Mouse (Mus musculus): ENCODE data around the gene Ccdc181. TPM values are rescaled to one million over a fixed set of nuclear protein-coding genes. Genes with fewer than 3 reads are reported as not detected.

Ccdc181 gene
- polyA plus RNA-seq, 1 experiment from 2014 or later, result 10.8 TPM

DNA sequence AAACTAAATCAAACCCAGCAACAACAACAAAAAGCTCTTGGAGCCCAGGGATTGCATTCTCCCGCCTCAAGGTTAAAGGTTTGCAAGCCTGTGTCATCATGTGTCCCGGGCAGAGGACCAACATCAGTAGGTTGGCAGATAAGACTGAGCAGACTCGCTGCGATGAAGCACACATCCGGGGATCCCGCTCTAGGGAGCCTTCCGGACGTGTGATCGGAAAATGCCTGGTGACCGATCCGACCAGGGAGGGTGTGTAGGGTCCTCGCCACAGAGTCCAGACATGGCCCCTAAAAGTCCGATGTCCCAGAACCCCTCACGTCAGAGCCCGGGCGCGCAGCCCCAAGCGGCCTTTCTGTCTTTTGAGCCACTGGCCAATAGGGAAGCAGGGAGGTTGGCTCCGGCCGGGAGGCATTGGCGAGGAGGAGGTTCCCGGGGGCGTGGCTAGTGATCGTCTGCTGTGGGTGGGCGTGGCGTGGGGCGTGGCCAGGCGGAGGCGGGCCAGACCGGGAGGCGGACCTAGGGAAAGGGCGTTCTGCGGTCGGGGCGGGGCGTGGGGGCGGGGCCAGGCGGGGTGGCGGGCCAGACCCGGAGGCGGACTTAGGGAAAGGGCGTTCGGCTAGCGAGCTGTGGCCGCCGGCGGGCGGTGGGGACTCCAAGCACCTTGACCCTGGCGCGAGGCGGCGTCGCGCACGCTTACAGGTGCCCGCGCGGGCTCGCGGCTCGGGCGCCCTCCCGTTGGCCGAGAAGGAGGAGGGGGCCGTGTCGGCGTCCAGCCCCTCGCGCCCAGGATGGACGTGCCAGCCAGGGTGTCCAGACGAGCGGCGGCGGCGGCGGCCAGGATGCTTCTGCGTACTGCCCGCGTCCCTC lies 26.7 kb upstream of the Ccdc181 start, which contains the start of gene Slc19a2:
TSS of gene Slc19a2 (plus strand) at position 582 of the 867 bp plus-strand sequence.
- WGBS, result under 1% methylated on average over 70 of the region's 79 CpGs
- ATAC-seq (replicated peaks; ENCODE audit: extremely low read depth, insufficient read depth, low FRiP score), result peak; percentile 94

DNA sequence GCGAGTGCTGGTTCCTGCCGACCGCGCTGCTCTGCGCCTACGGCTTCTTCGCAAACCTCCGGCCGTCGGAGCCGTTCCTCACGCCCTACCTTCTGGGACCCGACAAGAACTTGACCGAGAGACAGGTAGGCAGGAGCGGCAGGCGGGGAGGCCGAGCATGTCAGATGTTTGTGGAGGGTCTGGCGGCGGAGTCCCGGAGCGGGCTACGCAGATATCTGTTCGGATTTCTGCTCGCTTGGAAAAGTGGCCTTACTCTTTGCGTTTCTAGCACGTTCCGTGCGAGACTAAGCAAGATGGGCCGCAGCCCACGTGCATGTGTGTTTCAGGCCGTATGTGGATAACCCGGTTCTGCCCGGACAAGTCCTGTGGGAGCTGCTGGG lies 26.1 kb upstream of the Ccdc181 start:
- H3K27ac ChIP-seq (ENCODE audit: low read length), result peak overlapping the region; percentile 91
- H3K36me3 ChIP-seq (ENCODE audit: control insufficient read depth, insufficient read depth), result no peaks in the 10 kb centered on the region
- H3K27me3 ChIP-seq (ENCODE audit: control insufficient read depth, insufficient read depth, low read length), result no peaks in the 10 kb centered on the region
- peak overlapping the region; percentile 92 for H3K4me3 ChIP-seq (ENCODE audit: low read length)
- peak overlapping the region; percentile 72 for H3K4me2 ChIP-seq (ENCODE audit: low read depth, low read length)
- peak overlapping the region; percentile 89 for H3K9ac ChIP-seq (ENCODE audit: low read length)
- no peaks in the 10 kb centered on the region for H3K9me3 ChIP-seq (replicated peaks; ENCODE audit: control insufficient read depth, low read length)
- no peak; the same call in 1 of the 2 replicates for ATAC-seq (replicated peaks; ENCODE audit: extremely low read depth, insufficient read depth, low FRiP score)
- peaks cover 20% of the 10 kb centered on the region for H3K4me1 ChIP-seq (ENCODE audit: control insufficient read depth, insufficient read depth, low read length)
- under 1% methylated on average over 33 of the region's 33 CpGs for WGBS

More for the DNA sequence above, 26.7 kb upstream of the Ccdc181 start, which contains the start of gene Slc19a2:
- H3K27ac ChIP-seq (ENCODE audit: low read length), result peak within 1 kb of the TSS; percentile 97
- no peaks in the 10 kb centered on the region for H3K9me3 ChIP-seq (replicated peaks; ENCODE audit: control insufficient read depth, low read length)
- no peaks in the 10 kb centered on the region for H3K36me3 ChIP-seq (ENCODE audit: control insufficient read depth, insufficient read depth)
- peak within 1 kb of the TSS; percentile 72 for H3K4me2 ChIP-seq (ENCODE audit: low read depth, low read length)
- peak within 1 kb of the TSS; percentile 89 for H3K9ac ChIP-seq (ENCODE audit: low read length)
- no peaks in the 10 kb centered on the region for H3K27me3 ChIP-seq (ENCODE audit: control insufficient read depth, insufficient read depth, low read length)
- peak within 1 kb of the TSS; percentile 92 for H3K4me3 ChIP-seq (ENCODE audit: low read length)
- peaks cover 20% of the 10 kb centered on the region for H3K4me1 ChIP-seq (ENCODE audit: control insufficient read depth, insufficient read depth, low read length)

DNA sequence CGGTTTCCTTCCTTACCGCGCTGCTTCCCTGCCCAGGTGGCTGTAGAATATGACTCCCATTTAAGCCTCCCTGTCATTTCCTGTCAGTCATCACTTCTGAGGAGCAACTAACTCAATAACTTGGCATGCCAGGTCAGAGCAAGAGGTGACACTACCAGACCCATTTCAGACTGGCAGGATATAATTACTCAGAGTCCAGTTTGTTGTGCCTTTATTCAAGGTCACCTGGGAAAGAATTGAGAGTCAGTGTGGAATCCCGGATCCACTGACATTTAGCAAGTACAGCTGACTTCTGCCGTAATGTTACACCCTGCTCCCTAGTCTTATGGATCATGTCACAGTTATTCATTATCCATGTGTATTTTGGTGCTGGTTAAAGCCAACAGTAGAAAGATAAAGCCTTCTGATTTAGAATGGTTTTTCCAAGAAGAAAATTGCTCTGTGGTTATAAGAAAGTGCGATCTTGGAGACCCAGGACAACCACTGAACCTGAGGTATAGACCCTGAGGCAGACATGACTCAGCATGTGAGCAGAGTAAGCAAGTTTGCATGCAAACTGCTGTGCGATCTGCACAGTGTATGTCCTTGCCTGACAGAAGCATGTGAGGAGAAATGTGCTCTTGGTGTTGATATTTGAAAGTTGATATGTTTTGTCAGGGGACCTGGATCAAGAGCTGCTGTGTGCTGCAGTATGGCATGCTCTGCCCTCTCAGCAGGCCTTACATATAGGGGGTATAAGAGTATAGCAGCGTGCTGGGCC lies 24.8 kb upstream of the Ccdc181 start:
- Histone ChIP-seq H3K4me3 (ENCODE audit: low read length) (peak overlapping the region; percentile 92), H3K27me3 (ENCODE audit: control insufficient read depth, insufficient read depth, low read length) (no peaks in the 10 kb centered on the region), H3K27ac (ENCODE audit: low read length) (no peak overlapping the region), H3K4me2 (ENCODE audit: low read depth, low read length) (peak overlapping the region; percentile 72), H3K4me1 (ENCODE audit: control insufficient read depth, insufficient read depth, low read length) (peaks cover 20% of the 10 kb centered on the region), H3K9ac (ENCODE audit: low read length) (peak overlapping the region; percentile 89), H3K9me3 (replicated peaks; ENCODE audit: control insufficient read depth, low read length) (no peaks in the 10 kb centered on the region), H3K36me3 (ENCODE audit: control insufficient read depth, insufficient read depth) (no peaks in the 10 kb centered on the region)
- ATAC-seq (replicated peaks; ENCODE audit: extremely low read depth, insufficient read depth, low FRiP score), result no peak
- 48% methylated on average over 8 of the region's 8 CpGs for WGBS

GRCm38 (mm10) chr1:164251438-164251837 lies 23.9 kb upstream of the Ccdc181 start:
- 87% methylated on average over 1 of the region's 1 CpGs for WGBS
- H3K27ac ChIP-seq (ENCODE audit: low read length), result no peak overlapping the region
- no peaks in the 10 kb centered on the region for H3K27me3 ChIP-seq (ENCODE audit: control insufficient read depth, insufficient read depth, low read length)
- H3K4me3 ChIP-seq (ENCODE audit: low read length), result no peak overlapping the region
- H3K4me2 ChIP-seq (ENCODE audit: low read depth, low read length), result no peak overlapping the region
- H3K9ac ChIP-seq (ENCODE audit: low read length), result no peak overlapping the region
- no peaks in the 10 kb centered on the region for H3K36me3 ChIP-seq (ENCODE audit: control insufficient read depth, insufficient read depth)
- no peaks in the 10 kb centered on the region for H3K9me3 ChIP-seq (replicated peaks; ENCODE audit: control insufficient read depth, low read length)
- ATAC-seq (replicated peaks; ENCODE audit: extremely low read depth, insufficient read depth, low FRiP score), result no peak
- H3K4me1 ChIP-seq (ENCODE audit: control insufficient read depth, insufficient read depth, low read length), result peaks cover 20% of the 10 kb centered on the region

GRCm38 (mm10) chr1:164252551-164252950 lies 22.8 kb upstream of the Ccdc181 start:
- no peak overlapping the region for H3K4me3 ChIP-seq (ENCODE audit: low read length)
- no peaks in the 10 kb centered on the region for H3K27me3 ChIP-seq (ENCODE audit: control insufficient read depth, insufficient read depth, low read length)
- H3K4me2 ChIP-seq (ENCODE audit: low read depth, low read length), result no peak overlapping the region
- no peak overlapping the region for H3K27ac ChIP-seq (ENCODE audit: low read length)
- peaks cover 19% of the 10 kb centered on the region for H3K4me1 ChIP-seq (ENCODE audit: control insufficient read depth, insufficient read depth, low read length)
- H3K9me3 ChIP-seq (replicated peaks; ENCODE audit: control insufficient read depth, low read length), result no peaks in the 10 kb centered on the region
- 72% methylated on average over 5 of the region's 5 CpGs for WGBS
- H3K36me3 ChIP-seq (ENCODE audit: control insufficient read depth, insufficient read depth), result peaks cover 9% of the 10 kb centered on the region; the same call in 1 of the 2 replicates
- no peak for ATAC-seq (replicated peaks; ENCODE audit: extremely low read depth, insufficient read depth, low FRiP score)
- H3K9ac ChIP-seq (ENCODE audit: low read length), result no peak overlapping the region

- Histone ChIP-seq H3K27me3 (ENCODE audit: control insufficient read depth, insufficient read depth, low read length) (no peaks in the 10 kb centered on the region), H3K4me1 (ENCODE audit: control insufficient read depth, insufficient read depth, low read length) (peaks cover 14% of the 10 kb centered on the region), H3K36me3 (ENCODE audit: control insufficient read depth, insufficient read depth) (peaks cover 9% of the 10 kb centered on the region; the same call in 1 of the 2 replicates), H3K9ac (ENCODE audit: low read length) (no peak overlapping the region), H3K9me3 (replicated peaks; ENCODE audit: control insufficient read depth, low read length) (no peaks in the 10 kb centered on the region), H3K4me2 (ENCODE audit: low read depth, low read length) (no peak overlapping the region), H3K4me3 (ENCODE audit: low read length) (no peak overlapping the region), H3K27ac (ENCODE audit: low read length) (no peak overlapping the region)
- no peak for ATAC-seq (replicated peaks; ENCODE audit: extremely low read depth, insufficient read depth, low FRiP score)
- 57% methylated on average over 3 of the region's 3 CpGs for WGBS
Measured at GRCm38 (mm10) chr1:164254836-164255235, 20.5 kb upstream of the Ccdc181 start.

GRCm38 (mm10) chr1:164260171-164261028 lies 15.0 kb upstream of the Ccdc181 start:
- H3K9ac ChIP-seq (ENCODE audit: low read length), result no peak overlapping the region
- H3K4me3 ChIP-seq (ENCODE audit: low read length), result no peak overlapping the region
- WGBS, result 80% methylated on average over 16 of the region's 16 CpGs
- no peak overlapping the region for H3K27ac ChIP-seq (ENCODE audit: low read length)
- H3K9me3 ChIP-seq (replicated peaks; ENCODE audit: control insufficient read depth, low read length), result no peaks in the 10 kb centered on the region
- H3K4me2 ChIP-seq (ENCODE audit: low read depth, low read length), result no peak overlapping the region
- H3K36me3 ChIP-seq (ENCODE audit: control insufficient read depth, insufficient read depth), result peaks cover 24% of the 10 kb centered on the region
- no peaks in the 10 kb centered on the region for H3K27me3 ChIP-seq (ENCODE audit: control insufficient read depth, insufficient read depth, low read length)
- no peaks in the 10 kb centered on the region for H3K4me1 ChIP-seq (ENCODE audit: control insufficient read depth, insufficient read depth, low read length)
- no peak for ATAC-seq (replicated peaks; ENCODE audit: extremely low read depth, insufficient read depth, low FRiP score)

DNA sequence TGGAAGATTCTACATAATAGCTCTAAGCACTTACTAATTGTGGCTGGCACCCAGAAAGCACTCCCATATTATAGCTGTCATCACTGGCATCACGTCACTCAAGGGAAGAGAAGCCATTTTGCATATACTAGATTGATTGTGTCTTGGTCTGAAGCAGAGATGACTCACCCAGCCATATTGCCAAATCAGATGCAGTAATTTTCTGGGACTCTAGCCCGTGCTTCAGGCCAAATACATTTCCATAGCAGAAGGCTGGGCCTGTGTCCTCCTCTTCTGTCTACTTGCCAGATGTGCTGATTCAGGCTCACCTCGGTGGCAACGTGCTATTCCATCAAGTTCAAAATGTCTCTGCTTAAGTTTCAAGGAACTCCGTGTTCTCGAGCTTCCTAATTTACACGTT lies 13.8 kb upstream of the Ccdc181 start:
- Histone ChIP-seq H3K4me2 (ENCODE audit: low read depth, low read length) (no peak overlapping the region), H3K4me1 (ENCODE audit: control insufficient read depth, insufficient read depth, low read length) (no peaks in the 10 kb centered on the region), H3K36me3 (ENCODE audit: control insufficient read depth, insufficient read depth) (peaks cover 24% of the 10 kb centered on the region), H3K27me3 (ENCODE audit: control insufficient read depth, insufficient read depth, low read length) (no peaks in the 10 kb centered on the region), H3K9me3 (replicated peaks; ENCODE audit: control insufficient read depth, low read length) (no peaks in the 10 kb centered on the region), H3K9ac (ENCODE audit: low read length) (no peak overlapping the region), H3K27ac (ENCODE audit: low read length) (no peak overlapping the region), H3K4me3 (ENCODE audit: low read length) (no peak overlapping the region)
- WGBS, result 80% methylated on average over 7 of the region's 7 CpGs
- 0 out of 2 replicates have a peak, but pooled peaks have one; percentile 37 for ATAC-seq (replicated peaks; ENCODE audit: extremely low read depth, insufficient read depth, low FRiP score)

All from heart, embryonic 16.5 days (tissue).